In genomic region chr1:33720231-33720630, GRCm38 (mm10) we compare ENCODE assay signal across 8 mouse cellular contexts. TPM values are rescaled to one million over a fixed set of nuclear protein-coding genes. Genes with fewer than 3 reads are reported as not detected.
DNase-seq lines count a peak whose midpoint lies in the region; ATAC-seq and TF ChIP-seq lines count a peak whose summit lies in the region.

No protein-coding gene starts in this region.

- ATAC-seq in kidney, embryonic 14.5 days (ENCODE audit: low FRiP score, low TSS enrichment): no peak; the same call in 1 of the 2 replicates
- peak; percentile 55 for ATAC-seq in Patski
- ATAC-seq in forebrain, embryonic 13.5 days: peak; percentile 81
- peak; percentile 67 for ATAC-seq in liver, embryonic 15.5 days (ENCODE audit: insufficient read depth)

- peaks cover 5% of the 10 kb centered on the region; the same call in 1 of the 2 replicates for H3K4me1 ChIP-seq in kidney, embryonic 14.5 days (ENCODE audit: control insufficient read depth, insufficient read depth, low read length)
- H3K4me1 ChIP-seq in forebrain, embryonic 13.5 days: peaks cover 10% of the 10 kb centered on the region
- peaks cover 16% of the 10 kb centered on the region for H3K4me1 ChIP-seq in liver, embryonic 15.5 days (replicated peaks)

- under 1% methylated on average over 39 of the region's 41 CpGs for WGBS in kidney, embryonic 14.5 days
- WGBS in forebrain, embryonic 13.5 days: under 1% methylated on average over 37 of the region's 41 CpGs
- under 1% methylated on average over 41 of the region's 41 CpGs for WGBS in liver, embryonic 15.5 days (ENCODE audit: insufficient replicate concordance)

- TF ChIP-seq CTCF in Patski (IDR thresholded peaks at IDR 0.05): no peak

- H3K27me3 ChIP-seq in kidney, embryonic 14.5 days (ENCODE audit: control insufficient read depth, insufficient read depth, low read length): no peaks in the 10 kb centered on the region
- H3K27me3 ChIP-seq in Patski: no peaks in the 10 kb centered on the region
- no peaks in the 10 kb centered on the region for H3K27me3 ChIP-seq in forebrain, embryonic 13.5 days
- H3K27me3 ChIP-seq in liver, embryonic 15.5 days: peaks cover 5% of the 10 kb centered on the region

- H3K4me3 ChIP-seq in kidney, embryonic 14.5 days (ENCODE audit: low read length): peak overlapping the region; percentile 83
- H3K4me3 ChIP-seq in forebrain, embryonic 13.5 days: peak overlapping the region; percentile 72
- H3K4me3 ChIP-seq in liver, embryonic 15.5 days (replicated peaks): peak overlapping the region; percentile 74

- POLR2A ChIA-PET in Patski (lab: Charles Lee): no interaction called here

- peak overlapping the region; percentile 92 for H3K9ac ChIP-seq in kidney, embryonic 14.5 days (ENCODE audit: low read depth, low read length)
- peak overlapping the region; percentile 91 for H3K9ac ChIP-seq in forebrain, embryonic 13.5 days
- H3K9ac ChIP-seq in liver, embryonic 15.5 days: peak overlapping the region; percentile 84

- H3K27ac ChIP-seq in kidney, embryonic 14.5 days (ENCODE audit: low read depth, low read length): peak overlapping the region; percentile 87
- peak overlapping the region; percentile 94 for H3K27ac ChIP-seq in forebrain, embryonic 13.5 days
- peak overlapping the region; percentile 87 for H3K27ac ChIP-seq in liver, embryonic 15.5 days (replicated peaks)

- H3K4me2 ChIP-seq in kidney, embryonic 14.5 days (replicated peaks; ENCODE audit: low read depth, low read length): peak overlapping the region; percentile 56
- peak overlapping the region; percentile 59 for H3K4me2 ChIP-seq in forebrain, embryonic 13.5 days
- peak overlapping the region; percentile 93 for H3K4me2 ChIP-seq in liver, embryonic 15.5 days

- CTCF ChIA-PET in Patski (lab: Charles Lee): no interaction called here

- no peaks in the 10 kb centered on the region for H3K9me3 ChIP-seq in kidney, embryonic 14.5 days (ENCODE audit: control insufficient read depth, low read length)
- no peaks in the 10 kb centered on the region for H3K9me3 ChIP-seq in forebrain, embryonic 13.5 days (replicated peaks)
- no peaks in the 10 kb centered on the region for H3K9me3 ChIP-seq in liver, embryonic 15.5 days (replicated peaks)

- peaks cover 26% of the 10 kb centered on the region for H3K36me3 ChIP-seq in kidney, embryonic 14.5 days (ENCODE audit: control insufficient read depth, insufficient read depth, low read length)
- peaks cover 30% of the 10 kb centered on the region for H3K36me3 ChIP-seq in forebrain, embryonic 13.5 days (ENCODE audit: poor library complexity, severe bottlenecking)
- H3K36me3 ChIP-seq in liver, embryonic 15.5 days (replicated peaks): peaks cover 25% of the 10 kb centered on the region

- in situ Hi-C loops in Patski (cut with MboI; ENCODE audit: low pct_unique_long_range_greater_than_20kb): no loop called here

- no peak for DNase-seq in kidney, adult 18-20 months
- DNase-seq in Patski (ENCODE audit: low read depth, low spot score): no peak
- DNase-seq in ovary, postnatal 36 days (ENCODE audit: low spot score): no peak
- no peak for DNase-seq in gastrocnemius, postnatal 4 days (ENCODE audit: low spot score in 2 of 2)
- DNase-seq in frontal cortex, postnatal 14 days (ENCODE audit: low spot score in 2 of 2): no peak

RNA-seq across cellular contexts. Expression of gene Rab23, which starts 0.5 kb away (rescaled TPM):
- polyA plus RNA-seq in kidney, embryonic 14.5 days (2014; fragmentation: Nextera tagmentation; extraction: Ambion mirVana): 13.7 and 30.7 TPM in 2 replicates
- 23.3 TPM for polyA plus RNA-seq in Patski (2021)
- polyA plus RNA-seq in forebrain, embryonic 13.5 days (2015; fragmentation: Nextera tagmentation; extraction: Ambion mirVana): 28.4 and 31.9 TPM in 2 replicates
- polyA plus RNA-seq in liver, embryonic 15.5 days (2015; fragmentation: Nextera tagmentation; extraction: Ambion mirVana): 3.7 and 4.7 TPM in 2 replicates
- total RNA-seq in gastrocnemius, postnatal 4 days (2021): 10 to 100 TPM; 18.4 to 19.7 TPM

RNA-seq across cellular contexts. Expression of gene Bag2, which starts 37.4 kb away (rescaled TPM):
- 63.8 and 87.5 TPM in 2 replicates for polyA plus RNA-seq in kidney, embryonic 14.5 days (2014; fragmentation: Nextera tagmentation; extraction: Ambion mirVana)
- polyA plus RNA-seq in Patski (2021): 194 TPM
- polyA plus RNA-seq in forebrain, embryonic 13.5 days (2015; fragmentation: Nextera tagmentation; extraction: Ambion mirVana): 25.0 and 25.4 TPM in 2 replicates
- polyA plus RNA-seq in liver, embryonic 15.5 days (2015; fragmentation: Nextera tagmentation; extraction: Ambion mirVana): 47.7 and 48.7 TPM in 2 replicates
- total RNA-seq in gastrocnemius, postnatal 4 days (2021): 10 to 100 TPM; 40.1 to 51.1 TPM

RNA-seq across cellular contexts. Expression of gene Prim2, which starts 50.6 kb away (rescaled TPM):
- 42.2 and 44.0 TPM in 2 replicates for polyA plus RNA-seq in kidney, embryonic 14.5 days (2014; fragmentation: Nextera tagmentation; extraction: Ambion mirVana)
- polyA plus RNA-seq in Patski (2021): 16.8 TPM
- polyA plus RNA-seq in forebrain, embryonic 13.5 days (2015; fragmentation: Nextera tagmentation; extraction: Ambion mirVana): 47.8 and 48.0 TPM in 2 replicates
- 33.4 and 34.4 TPM in 2 replicates for polyA plus RNA-seq in liver, embryonic 15.5 days (2015; fragmentation: Nextera tagmentation; extraction: Ambion mirVana)
- total RNA-seq in gastrocnemius, postnatal 4 days (2021): 10 to 100 TPM; 11.9 to 12.3 TPM
